Mouse (Mus musculus): ENCODE data around the gene Mvb12b. TPM values are rescaled to one million over a fixed set of nuclear protein-coding genes. Genes with fewer than 3 reads are reported as not detected.

Gene Mvb12b
- total and polyA plus RNA-seq, 2 experiments from 2014 or later = 82.8 to 141 TPM

DNA sequence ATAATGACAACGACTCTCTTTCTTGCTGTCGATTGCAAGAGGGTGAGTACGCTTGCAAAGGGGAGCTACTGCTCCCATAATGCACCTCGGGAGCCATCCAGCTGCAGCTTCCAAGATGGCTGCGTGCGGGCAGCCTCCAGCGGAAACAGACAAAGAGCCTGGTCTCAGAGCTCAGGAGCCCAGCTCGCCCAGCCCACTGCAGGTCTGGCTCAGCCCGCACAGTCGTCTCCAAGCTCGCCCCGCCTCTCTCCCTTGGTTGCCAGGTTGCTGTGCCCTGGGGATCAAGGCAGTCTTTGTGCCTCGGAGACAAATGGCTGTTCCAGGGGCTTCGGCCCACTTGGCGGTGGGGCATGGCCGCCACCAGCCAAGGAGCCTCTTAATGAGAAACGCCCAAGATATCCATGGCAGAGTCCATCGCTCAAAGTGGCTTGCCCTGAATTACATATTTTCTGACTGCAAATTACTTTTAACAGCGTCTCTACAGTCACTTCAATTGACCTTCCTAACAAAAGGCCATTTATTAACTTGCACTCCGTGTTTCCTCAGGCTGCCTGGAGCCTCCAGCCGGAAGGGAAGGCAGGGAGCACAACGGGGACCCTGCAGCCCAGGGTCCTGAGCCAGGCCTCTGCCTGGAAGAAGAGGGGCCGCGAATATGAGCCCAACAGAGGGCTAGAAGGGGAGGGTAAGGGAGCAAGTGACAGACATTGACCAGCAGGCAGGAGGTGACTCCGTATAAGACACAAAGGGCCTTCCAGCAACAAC is 11.0 kb downstream of the Mvb12b start:
- Histone ChIP-seq H3K4me3 (ENCODE audit: low read depth, low read length) (no peak overlapping the region), H3K4me2 (ENCODE audit: low read depth) (peak overlapping the region; percentile 43), H3K9me3 (ENCODE audit: low read length) (no peaks in the 10 kb centered on the region), H3K4me1 (ENCODE audit: insufficient read depth) (peaks cover 33% of the 10 kb centered on the region), H3K36me3 (ENCODE audit: insufficient read depth) (peaks cover 22% of the 10 kb centered on the region), H3K9ac (peak overlapping the region; percentile 51), H3K27ac (ENCODE audit: low read depth, low read length) (peak overlapping the region; percentile 95), H3K27me3 (ENCODE audit: insufficient read depth, low read length) (no peaks in the 10 kb centered on the region)
- peak; percentile 93 for ATAC-seq
- TF ChIP-seq CTCF (IDR thresholded peaks at IDR 0.05; ENCODE audit: low read depth) = no peak
- 4% methylated on average over 25 of the region's 25 CpGs for WGBS
- peak; percentile 90 for DNase-seq

DNA sequence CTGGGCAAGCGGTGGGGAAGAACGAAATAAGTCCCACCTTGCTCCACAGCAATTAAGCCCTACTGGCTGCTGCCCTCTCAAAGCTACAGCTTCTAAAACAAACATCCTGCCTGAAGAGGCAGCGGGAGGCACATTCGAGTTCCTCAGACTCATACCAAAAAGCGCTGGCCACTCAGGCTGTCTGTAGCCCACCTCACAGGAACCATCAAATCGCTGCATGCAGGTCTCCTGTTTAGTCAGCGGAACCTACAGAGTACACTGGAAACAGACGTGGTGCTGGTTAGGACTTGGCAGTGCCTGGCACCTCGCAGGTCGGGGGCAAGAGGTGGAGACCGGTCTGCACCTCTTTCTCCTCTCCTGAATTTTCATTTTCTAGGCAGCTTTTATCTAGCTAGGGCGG is 12.2 kb downstream of the Mvb12b start:
- Histone ChIP-seq H3K27ac (ENCODE audit: low read depth, low read length) (peak overlapping the region; percentile 95), H3K4me3 (ENCODE audit: low read depth, low read length) (no peak overlapping the region), H3K4me1 (ENCODE audit: insufficient read depth) (peaks cover 33% of the 10 kb centered on the region), H3K9me3 (ENCODE audit: low read length) (no peaks in the 10 kb centered on the region), H3K27me3 (ENCODE audit: insufficient read depth, low read length) (no peaks in the 10 kb centered on the region), H3K4me2 (ENCODE audit: low read depth) (no peak overlapping the region), H3K36me3 (ENCODE audit: insufficient read depth) (peaks cover 30% of the 10 kb centered on the region), H3K9ac (no peak overlapping the region)
- TF ChIP-seq CTCF (IDR thresholded peaks at IDR 0.05; ENCODE audit: low read depth) = no peak
- 76% methylated on average over 12 of the region's 12 CpGs for WGBS
- ATAC-seq = no peak
- DNase-seq = no peak

DNA sequence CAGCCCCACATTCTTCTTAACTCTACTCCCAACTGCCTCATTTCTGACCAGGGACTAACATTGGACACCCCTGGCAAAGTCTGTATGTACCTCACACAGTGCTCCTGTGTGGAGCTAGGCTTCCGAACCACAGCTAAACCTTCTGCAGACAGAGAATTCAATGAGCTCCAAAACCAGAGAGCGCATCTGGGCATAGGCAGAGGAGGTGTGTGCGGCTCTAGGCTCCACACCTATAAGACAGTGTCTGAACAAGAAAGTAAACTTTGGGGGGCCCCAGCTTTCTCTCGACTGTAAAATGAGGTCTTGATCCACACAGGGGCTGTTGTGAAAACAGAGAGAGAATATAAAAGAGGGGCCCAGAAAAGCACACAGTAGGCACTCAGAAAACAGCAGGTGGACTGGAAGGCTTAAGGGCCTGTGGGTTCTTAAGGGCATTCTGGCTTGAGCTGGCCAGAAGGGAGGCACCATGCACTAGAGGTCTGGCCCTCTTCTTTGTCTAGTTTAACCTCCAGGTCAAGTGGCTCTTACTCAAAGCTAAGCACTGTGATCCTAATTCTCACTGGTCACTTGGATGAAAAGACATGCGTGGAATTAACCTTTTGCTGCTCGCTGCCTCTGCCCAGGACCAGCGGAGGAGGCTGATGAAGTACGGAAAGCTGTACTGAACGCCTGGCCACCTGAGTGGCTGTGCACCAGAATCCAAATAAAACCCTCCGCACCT is 12.7 kb downstream of the Mvb12b start:
- no peak overlapping the region for H3K4me2 ChIP-seq (ENCODE audit: low read depth)
- H3K27ac ChIP-seq (ENCODE audit: low read depth, low read length) = peak overlapping the region; percentile 95

DNA sequence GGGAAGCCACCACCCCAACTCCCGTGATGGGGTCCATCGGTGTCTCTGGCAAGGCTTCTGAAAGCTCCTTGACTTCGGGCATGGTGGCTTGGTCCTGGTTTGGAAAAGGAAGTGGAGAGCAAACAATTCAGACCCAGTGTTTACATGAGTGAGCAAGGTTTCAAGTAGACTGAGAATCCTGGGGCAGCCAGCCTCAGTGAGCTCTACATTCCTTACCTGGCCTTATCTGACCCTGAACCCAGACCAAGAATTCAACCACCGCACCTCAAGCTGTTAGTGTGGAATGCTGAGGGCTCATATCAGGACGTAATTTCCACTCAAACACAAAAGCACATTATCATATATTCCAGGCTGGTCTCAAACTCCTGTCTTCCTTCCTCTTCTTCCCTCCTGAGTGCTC is 13.4 kb downstream of the Mvb12b start:
- 86% methylated on average over 5 of the region's 5 CpGs for WGBS
- Histone ChIP-seq H3K27me3 (ENCODE audit: insufficient read depth, low read length) (no peaks in the 10 kb centered on the region), H3K4me2 (ENCODE audit: low read depth) (no peak overlapping the region), H3K36me3 (ENCODE audit: insufficient read depth) (peaks cover 33% of the 10 kb centered on the region), H3K9me3 (ENCODE audit: low read length) (no peaks in the 10 kb centered on the region), H3K27ac (ENCODE audit: low read depth, low read length) (no peak overlapping the region), H3K4me3 (ENCODE audit: low read depth, low read length) (no peak overlapping the region), H3K9ac (no peak overlapping the region), H3K4me1 (ENCODE audit: insufficient read depth) (peaks cover 33% of the 10 kb centered on the region)
- DNase-seq (no peak), ATAC-seq (no peak)
- no peak for TF ChIP-seq CTCF (IDR thresholded peaks at IDR 0.05; ENCODE audit: low read depth)

More for the DNA sequence above, 12.7 kb downstream of the Mvb12b start:
- Histone ChIP-seq H3K9ac (no peak overlapping the region), H3K27me3 (ENCODE audit: insufficient read depth, low read length) (no peaks in the 10 kb centered on the region), H3K36me3 (ENCODE audit: insufficient read depth) (peaks cover 33% of the 10 kb centered on the region), H3K9me3 (ENCODE audit: low read length) (no peaks in the 10 kb centered on the region), H3K4me1 (ENCODE audit: insufficient read depth) (peaks cover 33% of the 10 kb centered on the region), H3K4me3 (ENCODE audit: low read depth, low read length) (no peak overlapping the region)
- ATAC-seq (no peak), DNase-seq (no peak)
- 65% methylated on average over 10 of the region's 10 CpGs for WGBS
- TF ChIP-seq CTCF (IDR thresholded peaks at IDR 0.05; ENCODE audit: low read depth) = no peak

DNA sequence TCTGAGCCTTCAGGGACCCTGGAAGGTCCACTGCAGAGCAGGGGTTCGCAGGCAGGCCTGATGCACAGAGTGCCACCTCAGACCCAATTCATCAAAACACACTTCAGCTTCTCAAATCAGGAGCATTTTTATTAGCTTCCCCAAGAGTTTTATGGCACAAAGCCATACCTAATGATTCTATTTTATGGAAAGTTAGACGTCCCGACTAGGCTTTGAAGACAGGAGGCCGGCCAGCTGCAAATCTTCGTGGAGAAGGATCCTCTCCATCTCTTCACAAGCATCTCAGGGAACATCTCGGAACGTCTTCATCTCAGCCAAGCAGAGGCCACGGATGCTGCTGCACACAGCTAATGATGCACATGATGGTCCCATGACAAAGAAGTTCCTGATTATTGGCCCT is 14.2 kb downstream of the Mvb12b start:
- Histone ChIP-seq H3K4me2 (ENCODE audit: low read depth) (no peak overlapping the region), H3K4me3 (ENCODE audit: low read depth, low read length) (no peak overlapping the region), H3K9ac (no peak overlapping the region), H3K36me3 (ENCODE audit: insufficient read depth) (peaks cover 33% of the 10 kb centered on the region), H3K9me3 (ENCODE audit: low read length) (no peaks in the 10 kb centered on the region), H3K4me1 (ENCODE audit: insufficient read depth) (peaks cover 25% of the 10 kb centered on the region), H3K27me3 (ENCODE audit: insufficient read depth, low read length) (no peaks in the 10 kb centered on the region), H3K27ac (ENCODE audit: low read depth, low read length) (no peak overlapping the region)
- ATAC-seq (no peak), DNase-seq (no peak)
- no peak for TF ChIP-seq CTCF (IDR thresholded peaks at IDR 0.05; ENCODE audit: low read depth)
- 90% methylated on average over 8 of the region's 8 CpGs for WGBS

DNA sequence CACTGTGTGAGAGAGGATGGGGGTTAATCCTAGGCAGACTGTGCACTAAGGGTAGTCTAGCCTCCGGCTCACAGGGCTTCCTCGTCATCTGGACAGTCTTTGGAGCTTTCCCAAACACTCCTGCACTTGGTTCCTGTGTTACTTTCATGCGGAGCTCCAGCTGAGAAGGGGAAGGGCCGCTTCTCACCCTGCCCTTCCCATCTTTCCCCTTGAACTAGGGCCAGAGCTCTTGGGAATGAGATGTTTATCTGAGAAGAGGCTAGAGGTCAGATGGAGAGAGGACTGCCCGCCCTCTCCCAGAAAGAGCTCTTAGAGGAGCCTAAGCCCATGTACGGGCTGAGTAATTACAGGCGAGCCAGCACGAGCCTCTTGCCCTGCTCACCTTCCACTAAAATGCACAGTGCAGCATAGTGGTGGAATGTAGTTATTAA is 14.9 kb downstream of the Mvb12b start:
- no peaks in the 10 kb centered on the region for H3K9me3 ChIP-seq (ENCODE audit: low read length)
- peaks cover 33% of the 10 kb centered on the region for H3K36me3 ChIP-seq (ENCODE audit: insufficient read depth)
- WGBS = 85% methylated on average over 8 of the region's 8 CpGs

DNA sequence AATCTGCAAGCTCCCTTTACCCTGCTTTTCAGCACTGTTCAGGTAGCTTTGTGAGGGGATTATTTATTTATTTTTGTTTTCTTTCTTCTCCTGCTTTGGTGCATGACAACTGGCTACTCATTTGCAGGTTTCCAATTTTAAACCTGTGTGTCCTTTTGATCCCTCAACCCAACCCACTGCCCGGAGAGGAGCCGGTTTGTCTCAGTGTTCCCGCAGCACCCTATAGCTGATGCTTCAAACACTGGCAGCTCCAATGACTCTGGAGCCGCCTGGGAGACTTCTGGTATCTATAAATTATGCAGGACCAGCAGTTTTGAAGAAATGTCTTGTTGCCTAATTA is 16.6 kb downstream of the Mvb12b start:
- no peak overlapping the region for H3K9ac ChIP-seq
- H3K9me3 ChIP-seq (ENCODE audit: low read length) = no peaks in the 10 kb centered on the region
- ATAC-seq (no peak), DNase-seq (no peak)
- no peak for TF ChIP-seq CTCF (IDR thresholded peaks at IDR 0.05; ENCODE audit: low read depth)
- peaks cover 11% of the 10 kb centered on the region for H3K4me1 ChIP-seq (ENCODE audit: insufficient read depth)
- H3K36me3 ChIP-seq (ENCODE audit: insufficient read depth) = peaks cover 33% of the 10 kb centered on the region
- no peaks in the 10 kb centered on the region for H3K27me3 ChIP-seq (ENCODE audit: insufficient read depth, low read length)
- 86% methylated on average over 4 of the region's 4 CpGs for WGBS
- H3K4me3 ChIP-seq (ENCODE audit: low read depth, low read length) = no peak overlapping the region
- H3K4me2 ChIP-seq (ENCODE audit: low read depth) = no peak overlapping the region
- no peak overlapping the region for H3K27ac ChIP-seq (ENCODE audit: low read depth, low read length)

More for the DNA sequence above, 14.9 kb downstream of the Mvb12b start:
- Histone ChIP-seq H3K27me3 (ENCODE audit: insufficient read depth, low read length) (no peaks in the 10 kb centered on the region), H3K9ac (no peak overlapping the region), H3K4me2 (ENCODE audit: low read depth) (no peak overlapping the region), H3K4me3 (ENCODE audit: low read depth, low read length) (no peak overlapping the region), H3K4me1 (ENCODE audit: insufficient read depth) (peaks cover 23% of the 10 kb centered on the region), H3K27ac (ENCODE audit: low read depth, low read length) (no peak overlapping the region)
- no peak for TF ChIP-seq CTCF (IDR thresholded peaks at IDR 0.05; ENCODE audit: low read depth)
- ATAC-seq = no peak
- no peak for DNase-seq

Measured in forebrain, postnatal 0 days (tissue).